Mouse (Mus musculus): Measurements from ENCODE around the gene Spg7.

DNA sequence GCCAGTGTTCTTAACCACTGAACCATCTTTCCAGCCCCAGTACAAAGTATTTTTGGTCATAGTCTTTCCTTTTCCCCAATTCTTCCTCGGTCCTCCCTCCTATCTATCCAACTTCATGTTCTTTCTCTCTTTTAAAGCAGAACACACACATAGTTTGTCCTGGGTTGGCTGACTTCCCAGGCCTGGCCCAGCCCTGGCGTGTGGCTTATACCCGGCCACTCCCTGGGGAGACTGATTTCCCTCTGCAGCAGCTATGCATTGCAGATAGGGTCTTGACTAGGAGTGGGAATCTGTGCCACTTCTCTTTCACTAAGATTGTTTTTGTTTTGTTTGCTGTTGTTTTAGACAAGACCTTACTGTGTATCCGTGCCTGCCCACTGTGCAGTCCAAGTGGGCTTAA lies 8.4 kb downstream of the Spg7 start:
- TF ChIP-seq CTCF (IDR thresholded peaks at IDR 0.05; ENCODE audit: insufficient read depth, low read depth, low read length) (no peak), POLR2A (IDR thresholded peaks at IDR 0.05; ENCODE audit: insufficient read depth, low read depth, low read length) (no peak)

Data from olfactory bulb, adult 2 months (tissue).